Mouse (Mus musculus): ENCODE data around the gene Slc25a51.

- TF ChIP-seq CTCF (conservative IDR thresholded peaks at IDR 0.05; ENCODE audit: low read length): no peak
- TF ChIP-seq NANOG (IDR thresholded peaks at IDR 0.05; ENCODE audit: borderline replicate concordance, low read length): no peak
Observed at GRCm38 (mm10) chr4:45412433-45413192, 4.0 kb upstream of the Slc25a51 start.

All from E14TG2a.4 (cell line).